Mouse (Mus musculus): ENCODE results near the gene Mast4. TPM values are rescaled to one million over a fixed set of nuclear protein-coding genes. Genes with fewer than 3 reads are reported as not detected.

Gene Mast4
- polyA plus RNA-seq, 1 experiment: 10.8 TPM

DNA sequence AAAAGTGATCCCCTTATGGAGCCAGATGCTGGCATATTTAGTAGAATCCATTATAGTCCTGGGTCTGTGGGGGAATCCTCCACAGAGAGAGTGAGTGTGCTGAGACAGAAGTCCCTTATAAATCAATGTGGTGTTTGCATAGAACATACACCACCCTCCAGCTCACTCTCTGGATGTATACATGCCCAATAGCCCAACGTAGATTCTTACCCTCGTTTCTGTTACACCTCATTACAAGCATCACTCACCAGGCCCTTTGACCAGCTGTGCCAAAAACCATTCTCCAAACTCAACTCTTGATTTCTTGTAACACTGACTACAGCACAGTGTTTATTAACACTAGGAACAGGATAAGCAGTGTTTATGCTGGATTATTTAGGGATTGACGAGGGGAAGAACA lies 72.2 kb downstream of the Mast4 start:
- no peaks in the 10 kb centered on the region for H3K36me3 ChIP-seq (ENCODE audit: control insufficient read depth, insufficient read depth)
- TF ChIP-seq CTCF (IDR thresholded peaks at IDR 0.05; ENCODE audit: control insufficient read depth, insufficient read depth, insufficient read length): no peak
- TF ChIP-seq FOSL1 (IDR thresholded peaks at IDR 0.05; ENCODE audit: insufficient read depth, low read length, poor library complexity, severe bottlenecking): no peak
- no peak for TF ChIP-seq MYOD1 (IDR thresholded peaks at IDR 0.05; ENCODE audit: control insufficient read depth, insufficient read length, low read depth)
- TF ChIP-seq MAX (IDR thresholded peaks at IDR 0.05): no peak
- TF ChIP-seq CEBPB (IDR thresholded peaks at IDR 0.05; ENCODE audit: low read depth): no peak
- no peak for TF ChIP-seq USF1 (IDR thresholded peaks at IDR 0.05; ENCODE audit: low read depth)
- TF ChIP-seq MYOG (IDR thresholded peaks at IDR 0.05; ENCODE audit: control insufficient read depth, extremely low read depth, insufficient read length): no peak
- H3ac ChIP-seq (ENCODE audit: control insufficient read depth, insufficient read length, low read depth): no peak overlapping the region
- H3K79me2 ChIP-seq (ENCODE audit: control insufficient read depth, insufficient read depth): no peaks in the 10 kb centered on the region
- no peaks in the 10 kb centered on the region for H3K27me3 ChIP-seq (ENCODE audit: control insufficient read depth, insufficient read depth, insufficient read length)
- H3K4me3 ChIP-seq (ENCODE audit: insufficient read depth, poor library complexity, severe bottlenecking): no peak overlapping the region
- no peaks in the 10 kb centered on the region for H3K79me3 ChIP-seq (ENCODE audit: low read depth)

DNA sequence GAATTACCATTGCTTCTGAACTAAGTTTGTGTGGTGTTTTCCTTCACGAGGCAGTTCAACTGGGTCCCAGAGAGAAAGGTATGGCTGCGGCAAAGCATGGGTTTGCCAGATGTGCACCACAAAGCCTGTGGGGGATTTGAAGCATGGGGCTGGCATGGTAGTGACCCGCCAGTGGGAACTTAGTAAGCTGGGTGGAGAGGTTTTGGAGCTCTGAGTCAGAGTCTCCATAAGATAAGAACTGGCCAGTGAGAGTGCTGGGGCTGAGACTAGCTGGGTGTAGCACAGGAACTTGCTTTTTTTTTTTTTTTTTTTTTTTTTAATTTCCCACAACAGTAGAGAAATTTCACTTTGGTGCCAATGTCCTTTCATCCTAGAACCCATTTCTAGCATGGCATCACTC lies 73.9 kb downstream of the Mast4 start:
- Histone ChIP-seq H3ac (ENCODE audit: control insufficient read depth, insufficient read length, low read depth) (no peak overlapping the region), H3K36me3 (ENCODE audit: control insufficient read depth, insufficient read depth) (no peaks in the 10 kb centered on the region), H3K27me3 (ENCODE audit: control insufficient read depth, insufficient read depth, insufficient read length) (no peaks in the 10 kb centered on the region), H3K4me3 (ENCODE audit: insufficient read depth, poor library complexity, severe bottlenecking) (no peak overlapping the region), H3K79me2 (ENCODE audit: control insufficient read depth, insufficient read depth) (no peaks in the 10 kb centered on the region), H3K79me3 (ENCODE audit: low read depth) (no peaks in the 10 kb centered on the region)
- TF ChIP-seq CTCF (IDR thresholded peaks at IDR 0.05; ENCODE audit: control insufficient read depth, insufficient read depth, insufficient read length): no peak
- peak; percentile 88 for TF ChIP-seq MAX (IDR thresholded peaks at IDR 0.05)
- TF ChIP-seq MYOD1 (IDR thresholded peaks at IDR 0.05; ENCODE audit: control insufficient read depth, insufficient read length, low read depth): no peak
- no peak for TF ChIP-seq CEBPB (IDR thresholded peaks at IDR 0.05; ENCODE audit: low read depth)
- TF ChIP-seq MYOG (IDR thresholded peaks at IDR 0.05; ENCODE audit: control insufficient read depth, extremely low read depth, insufficient read length): no peak
- TF ChIP-seq FOSL1 (IDR thresholded peaks at IDR 0.05; ENCODE audit: insufficient read depth, low read length, poor library complexity, severe bottlenecking): peak; percentile 55
- TF ChIP-seq USF1 (IDR thresholded peaks at IDR 0.05; ENCODE audit: low read depth): no peak

- Histone ChIP-seq H3ac (ENCODE audit: control insufficient read depth, insufficient read length, low read depth) (no peak overlapping the region), H3K79me2 (ENCODE audit: control insufficient read depth, insufficient read depth) (no peaks in the 10 kb centered on the region), H3K79me3 (ENCODE audit: low read depth) (no peaks in the 10 kb centered on the region), H3K4me3 (ENCODE audit: insufficient read depth, poor library complexity, severe bottlenecking) (no peak overlapping the region), H3K27me3 (ENCODE audit: control insufficient read depth, insufficient read depth, insufficient read length) (no peaks in the 10 kb centered on the region), H3K36me3 (ENCODE audit: control insufficient read depth, insufficient read depth) (no peaks in the 10 kb centered on the region)
- TF ChIP-seq CEBPB (IDR thresholded peaks at IDR 0.05; ENCODE audit: low read depth): no peak
- no peak for TF ChIP-seq MAX (IDR thresholded peaks at IDR 0.05)
- no peak for TF ChIP-seq CTCF (IDR thresholded peaks at IDR 0.05; ENCODE audit: control insufficient read depth, insufficient read depth, insufficient read length)
- no peak for TF ChIP-seq MYOD1 (IDR thresholded peaks at IDR 0.05; ENCODE audit: control insufficient read depth, insufficient read length, low read depth)
- TF ChIP-seq MYOG (IDR thresholded peaks at IDR 0.05; ENCODE audit: control insufficient read depth, extremely low read depth, insufficient read length): no peak
- no peak for TF ChIP-seq FOSL1 (IDR thresholded peaks at IDR 0.05; ENCODE audit: insufficient read depth, low read length, poor library complexity, severe bottlenecking)
- TF ChIP-seq USF1 (IDR thresholded peaks at IDR 0.05; ENCODE audit: low read depth): no peak
These were observed 76.2 kb downstream of the Mast4 start for GRCm38 (mm10) chr13:103258106-103258505.

DNA sequence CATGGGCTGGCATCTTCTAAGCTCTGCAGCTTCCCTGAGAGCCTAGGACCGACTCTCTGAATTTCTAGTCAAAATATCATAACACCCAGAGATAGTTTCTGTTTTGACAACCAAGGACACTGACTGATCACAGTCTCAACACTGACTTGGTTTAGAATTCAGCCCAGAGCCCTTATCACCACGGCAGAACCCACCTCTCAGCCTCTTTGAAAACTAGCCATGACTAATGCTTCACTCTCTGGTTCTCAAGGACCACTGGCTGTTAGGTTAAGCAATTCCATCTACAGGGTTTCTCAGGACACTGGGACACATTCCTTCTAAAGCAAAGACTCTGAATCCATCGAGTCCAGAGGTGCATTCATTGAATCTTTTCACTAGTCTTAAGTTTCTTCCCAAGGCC lies 79.4 kb downstream of the Mast4 start:
- H3K4me3 ChIP-seq (ENCODE audit: insufficient read depth, poor library complexity, severe bottlenecking): no peak overlapping the region
- H3K27me3 ChIP-seq (ENCODE audit: control insufficient read depth, insufficient read depth, insufficient read length): no peaks in the 10 kb centered on the region
- H3ac ChIP-seq (ENCODE audit: control insufficient read depth, insufficient read length, low read depth): no peak overlapping the region
- H3K36me3 ChIP-seq (ENCODE audit: control insufficient read depth, insufficient read depth): no peaks in the 10 kb centered on the region
- no peaks in the 10 kb centered on the region for H3K79me3 ChIP-seq (ENCODE audit: low read depth)
- H3K79me2 ChIP-seq (ENCODE audit: control insufficient read depth, insufficient read depth): no peaks in the 10 kb centered on the region
- TF ChIP-seq MAX (IDR thresholded peaks at IDR 0.05): no peak

DNA sequence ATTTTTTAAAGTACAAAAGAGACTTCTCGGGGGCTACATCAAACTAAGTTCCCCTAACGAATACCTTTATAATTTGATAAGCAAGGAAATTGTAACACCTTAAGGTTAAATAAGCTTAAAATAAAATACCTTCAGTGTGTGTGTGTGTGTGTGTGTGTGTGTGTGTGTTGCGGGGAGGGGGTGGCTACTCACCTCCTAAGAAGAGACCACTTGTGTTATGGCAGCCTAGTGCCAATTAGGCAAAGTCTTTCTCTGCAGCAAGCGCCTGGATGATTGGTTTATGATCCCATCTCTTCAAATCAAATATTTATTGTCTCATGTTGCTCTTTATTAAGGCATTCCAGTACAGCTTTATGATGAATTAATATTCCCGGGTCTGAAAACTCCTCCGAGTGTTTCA lies 81.2 kb downstream of the Mast4 start:
- Histone ChIP-seq H3K36me3 (ENCODE audit: control insufficient read depth, insufficient read depth) (no peaks in the 10 kb centered on the region), H3K79me2 (ENCODE audit: control insufficient read depth, insufficient read depth) (no peaks in the 10 kb centered on the region), H3K79me3 (ENCODE audit: low read depth) (no peaks in the 10 kb centered on the region), H3ac (ENCODE audit: control insufficient read depth, insufficient read length, low read depth) (no peak overlapping the region), H3K27me3 (ENCODE audit: control insufficient read depth, insufficient read depth, insufficient read length) (no peaks in the 10 kb centered on the region), H3K4me3 (ENCODE audit: insufficient read depth, poor library complexity, severe bottlenecking) (no peak overlapping the region)
- TF ChIP-seq CTCF (IDR thresholded peaks at IDR 0.05; ENCODE audit: control insufficient read depth, insufficient read depth, insufficient read length) (no peak), MYOD1 (IDR thresholded peaks at IDR 0.05; ENCODE audit: control insufficient read depth, insufficient read length, low read depth) (no peak), CEBPB (IDR thresholded peaks at IDR 0.05; ENCODE audit: low read depth) (no peak), MYOG (IDR thresholded peaks at IDR 0.05; ENCODE audit: control insufficient read depth, extremely low read depth, insufficient read length) (no peak), FOSL1 (IDR thresholded peaks at IDR 0.05; ENCODE audit: insufficient read depth, low read length, poor library complexity, severe bottlenecking) (no peak), MAX (IDR thresholded peaks at IDR 0.05) (no peak), USF1 (IDR thresholded peaks at IDR 0.05; ENCODE audit: low read depth) (no peak)

All from C2C12 (cell line).